Mouse (Mus musculus) liver, postnatal 0 days (tissue): ENCODE measurements at regions not wholly inside any gene's neighbourhood (a gene's known extent, or its start where the extent isn't known, plus 50 kb on each side); places are given as distances from the start of the nearest gene placed in this dataset.

Experiments
- CTCF ChIP-seq: sonication (generic); IDR thresholded peaks from 2 replicates; pipeline ENCODE4 v1.5.1; 2016; ENCODE audit warnings: antibody characterized with exemption, low read depth
- EP300 ChIP-seq: IDR thresholded peaks from 2 replicates; pipeline ENCODE4 v1.6.1; 2016; ENCODE audit warnings: antibody characterized with exemption, low read depth, mild to moderate bottlenecking

- TF ChIP-seq CTCF (no peak), EP300 (no peak)
These were observed 510.8 kb downstream of the Sqor start for GRCm38 (mm10) chr2:123275736-123276330.
